Mouse (Mus musculus) brain, adult 10 weeks (tissue): Measurements from ENCODE around the gene Lhfpl5. TPM values are rescaled to one million over a fixed set of nuclear protein-coding genes. Genes with fewer than 3 reads are reported as not detected.

ENCODE experiments used
- polyA plus RNA-seq: library from polyadenylated mRNA; stranded (reverse); fragments of 350-450 nt; fragmentation: Illumina TruSeq; extraction: RNeasy Lipid Tissue Mini Kit (QIAGEN cat#74804); gene quantifications from one replicate; pipeline ENCODE4 v1.2.3, GENCODE M21; 2015; ENCODE audit warnings: low read depth, low replicate concordance

The Lhfpl5 gene
- polyA plus RNA-seq = 5.4 TPM

DNA sequence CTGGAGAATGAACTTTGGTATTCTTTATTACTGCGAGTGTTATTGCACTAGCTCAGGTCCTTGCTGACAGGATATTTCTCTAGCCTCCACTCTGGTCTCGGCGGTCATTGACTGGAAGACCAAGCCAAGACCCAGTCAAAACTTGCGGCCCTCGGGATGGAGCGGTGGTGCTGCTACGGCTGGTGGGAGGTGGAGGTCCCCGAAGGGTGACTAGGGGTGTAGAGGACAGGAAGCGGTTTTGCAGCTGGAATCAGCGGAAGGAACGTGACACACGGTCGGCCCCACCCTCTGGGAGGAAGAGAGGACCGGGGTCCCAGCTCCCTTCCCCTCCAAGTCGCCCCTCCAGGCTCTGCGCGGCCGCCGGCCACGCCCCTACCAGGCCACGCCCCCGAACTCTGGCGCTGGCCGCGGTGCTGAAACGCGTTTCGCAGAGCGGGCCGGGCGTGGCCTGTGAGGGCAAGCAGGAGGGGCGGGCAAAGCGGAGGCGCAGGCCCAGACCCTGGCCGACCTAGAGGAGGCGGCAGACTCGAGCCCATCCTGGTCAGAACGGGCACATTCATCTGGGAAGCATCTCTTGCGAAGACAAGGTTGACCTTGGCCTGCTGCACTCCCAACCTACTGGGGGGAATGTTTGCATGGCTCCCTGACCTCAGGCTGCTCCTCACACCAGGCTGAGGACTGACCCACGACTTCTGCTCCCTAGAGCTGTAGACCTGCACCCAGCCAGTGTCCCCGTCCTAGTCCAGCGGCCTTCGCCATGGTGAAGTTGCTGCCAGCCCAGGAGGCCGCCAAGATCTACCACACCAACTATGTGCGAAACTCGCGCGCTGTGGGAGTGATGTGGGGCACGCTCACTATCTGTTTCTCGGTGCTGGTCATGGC lies at the start of gene Lhfpl5:
Gene Lhfpl5 (plus strand): TSS at position 398 of the 882 bp plus-strand sequence.

DNA sequence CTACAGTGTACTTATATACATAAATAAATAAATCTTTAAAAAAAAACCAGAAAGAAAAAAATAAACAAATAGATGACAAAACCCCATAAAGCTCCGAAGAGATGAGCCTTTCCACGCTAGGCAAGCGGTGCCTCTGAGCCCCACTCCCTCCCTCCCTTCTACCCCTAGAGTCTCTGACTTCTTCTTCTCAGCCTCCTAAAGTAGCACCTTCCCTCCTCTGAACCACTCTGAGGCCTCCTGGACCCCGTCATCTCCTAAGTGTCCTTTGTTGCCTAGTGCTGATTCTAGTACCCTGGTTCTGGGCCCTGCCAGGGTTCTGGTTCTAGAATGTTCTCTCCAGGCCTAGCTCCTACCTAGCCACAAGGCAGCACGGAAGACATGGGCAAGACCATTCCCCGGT lies 44.9 kb upstream of the Lhfpl5 start, which contains the start of gene Armc12:
Gene Armc12 (plus strand): TSS at position 301 of the 400 bp plus-strand sequence.

GRCm38 (mm10) chr17:28549111-28549510 lies 26.3 kb upstream of the Lhfpl5 start, which contains the start of gene Clpsl2:
Clpsl2 (plus strand) TSS chr17:28549411.

DNA sequence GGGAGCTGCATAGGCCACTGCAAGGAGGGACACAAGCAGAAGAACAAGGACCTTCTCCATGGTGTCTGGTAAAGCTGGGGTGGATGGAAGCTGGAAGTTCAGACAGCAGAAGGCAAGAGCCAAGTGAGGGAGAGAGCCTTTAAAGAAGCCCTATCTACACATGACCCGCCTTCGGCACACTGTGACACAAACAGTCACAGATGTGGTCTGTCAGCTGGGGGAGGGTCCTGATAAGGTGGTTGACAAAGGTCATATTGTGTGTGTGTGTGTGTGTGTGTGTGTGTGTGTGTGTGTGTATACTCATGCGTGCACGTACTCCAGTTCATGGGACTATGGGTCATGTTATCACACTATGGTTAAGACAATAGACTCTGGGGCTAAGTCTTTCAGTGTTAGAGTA lies 14.8 kb upstream of the Lhfpl5 start, which contains the start of gene Clps:
Gene Clps (minus strand): TSS at position 169 of the 400 bp plus-strand sequence.

GRCm38 (mm10) chr17:28622300-28622759 lies 46.9 kb downstream of the Lhfpl5 start, which contains the start of gene Srpk1:
Srpk1 (minus strand) TSS chr17:28622709.

Other genes with a start within 250 kb of the Lhfpl5 start
- 605 TPM for gene Rpl10a, start 247.2 kb upstream of the Lhfpl5 start, polyA plus RNA-seq
- 1.9 TPM for gene Tead3, start 224.8 kb upstream of the Lhfpl5 start, polyA plus RNA-seq
- gene Tulp1, start 210.4 kb upstream of the Lhfpl5 start, polyA plus RNA-seq = not detected
- gene Fkbp5, start 58.1 kb upstream of the Lhfpl5 start, polyA plus RNA-seq = 18.4 TPM
- not detected for gene Armc12, start 44.8 kb upstream of the Lhfpl5 start, polyA plus RNA-seq
- gene Clpsl2, start 26.2 kb upstream of the Lhfpl5 start, polyA plus RNA-seq = not detected
- not detected for gene Clps, start 14.9 kb upstream of the Lhfpl5 start, polyA plus RNA-seq
- 63.2 TPM for gene Srpk1, start 47.1 kb downstream of the Lhfpl5 start, polyA plus RNA-seq
- 5.1 TPM for gene Slc26a8, start 114.6 kb downstream of the Lhfpl5 start, polyA plus RNA-seq
- 74.2 TPM for gene Mapk14, start 115.7 kb downstream of the Lhfpl5 start, polyA plus RNA-seq
- 1.5 TPM for gene AC170998.1, start 150.4 kb downstream of the Lhfpl5 start, polyA plus RNA-seq
- gene Mapk13, start 193.7 kb downstream of the Lhfpl5 start, polyA plus RNA-seq = 0.76 TPM
- 24.6 TPM for gene Brpf3, start 225.4 kb downstream of the Lhfpl5 start, polyA plus RNA-seq